8 mouse cellular contexts compared by ENCODE assay signal in the genomic region with DNA sequence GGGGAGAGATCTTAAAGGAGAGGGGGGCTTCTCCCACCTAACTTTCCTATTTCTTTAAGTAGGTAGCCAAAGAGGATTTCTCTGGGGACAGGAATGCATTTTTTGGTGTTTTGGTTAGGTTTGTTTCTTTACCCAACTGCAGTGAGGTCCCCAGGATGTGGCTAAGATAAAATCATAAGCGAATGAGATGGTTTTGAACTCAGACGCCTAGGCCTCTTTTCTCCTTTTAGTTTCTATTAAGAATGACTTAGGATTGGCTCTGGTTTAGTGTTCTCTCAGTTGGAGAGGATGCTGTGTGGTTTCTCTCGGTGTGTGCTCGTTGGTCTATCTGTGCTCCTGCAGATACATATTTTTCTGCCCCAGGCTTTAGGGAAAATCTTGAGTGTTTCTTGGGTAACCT. TPM values are rescaled to one million over a fixed set of nuclear protein-coding genes. Genes with fewer than 3 reads are reported as not detected.
A peak's percentile ranks its signal among the peaks of the same experiment; 100 is the strongest.
DNase-seq lines count a peak whose midpoint lies in the region; ATAC-seq and TF ChIP-seq lines count a peak whose summit lies in the region.

No protein-coding gene starts in this region.

- DNase-seq in heart, adult 8-10 months (ENCODE audit: low spot score) = no peak
- no peak for DNase-seq in forebrain, postnatal 0 days
- no peak for DNase-seq in frontal cortex, postnatal 14 days (ENCODE audit: low spot score in 2 of 2)
- no peak for DNase-seq in yolk sac, embryonic 10.5 days (ENCODE audit: low spot score)
- DNase-seq in urinary bladder, adult 2 months (ENCODE audit: low spot score) = no peak

- H3K4me3 ChIP-seq in heart, embryonic 14.5 days (ENCODE audit: control insufficient read depth in 1 of 2, insufficient read depth in 1 of 2, low read depth in 1 of 2, low read length in 2 of 2) = peak overlapping the region; percentile 70 to 83
- peak overlapping the region; percentile 89 for H3K4me3 ChIP-seq in forebrain, postnatal 0 days (ENCODE audit: low read depth, low read length)
- peak overlapping the region; percentile 98 for H3K4me3 ChIP-seq in megakaryocyte, embryonic 14.5 days (replicated peaks)

- ATAC-seq in heart, embryonic 14.5 days (ENCODE audit: insufficient number of reproducible peaks, insufficient read depth, low FRiP score, low read depth) = no peak
- peak; percentile 63 for ATAC-seq in CD4-positive, CD25-positive, alpha-beta regulatory T cell, adult 4 months
- ATAC-seq in forebrain, postnatal 0 days = no peak

- peak overlapping the region in 1 of 2 experiments; percentile 98; a peak in 3 of 4 replicates for H3K27ac ChIP-seq in heart, embryonic 14.5 days (replicated peaks in 1 of 2; ENCODE audit: control insufficient read depth in 1 of 2, insufficient read depth in 1 of 2, low read depth in 2 of 2, low read length in 2 of 2)
- 0 out of 2 replicates have a peak overlapping the region, but pooled peaks have one; percentile 97 for H3K27ac ChIP-seq in forebrain, postnatal 0 days (ENCODE audit: low read depth, low read length)

- no peak for TF ChIP-seq CTCF in forebrain, postnatal 0 days (IDR thresholded peaks at IDR 0.05; ENCODE audit: low read depth)

- 4% methylated on average over 4 of the region's 4 CpGs for WGBS in heart, embryonic 14.5 days
- WGBS in forebrain, postnatal 0 days = 10% methylated on average over 4 of the region's 4 CpGs

- peaks cover 3% of the 10 kb centered on the region; the same call in 1 of the 2 replicates for H3K36me3 ChIP-seq in heart, embryonic 14.5 days (ENCODE audit: control insufficient read depth, insufficient read depth, low read length)
- no peaks in the 10 kb centered on the region for H3K36me3 ChIP-seq in forebrain, postnatal 0 days (ENCODE audit: insufficient read depth)
- H3K36me3 ChIP-seq in megakaryocyte, embryonic 14.5 days (replicated peaks; ENCODE audit: low read length) = peaks cover 24% of the 10 kb centered on the region

- no peaks in the 10 kb centered on the region for H3K27me3 ChIP-seq in heart, embryonic 14.5 days (ENCODE audit: control insufficient read depth, insufficient read depth, low read length)
- no peaks in the 10 kb centered on the region for H3K27me3 ChIP-seq in forebrain, postnatal 0 days (ENCODE audit: insufficient read depth, low read length)
- peaks cover 2% of the 10 kb centered on the region for H3K27me3 ChIP-seq in megakaryocyte, embryonic 14.5 days (replicated peaks)

- peak overlapping the region; percentile 88 for H3K4me2 ChIP-seq in heart, embryonic 14.5 days (ENCODE audit: low read length)
- peak overlapping the region; percentile 56 for H3K4me2 ChIP-seq in forebrain, postnatal 0 days (ENCODE audit: low read depth)

- H3K9ac ChIP-seq in heart, embryonic 14.5 days (ENCODE audit: low read length) = peak overlapping the region; percentile 95
- H3K9ac ChIP-seq in forebrain, postnatal 0 days = peak overlapping the region; percentile 81

- H3K4me1 ChIP-seq in heart, embryonic 14.5 days (ENCODE audit: control insufficient read depth in 2 of 2, insufficient read depth in 2 of 2, low read length in 2 of 2) = peaks cover 9 to 45% of the 10 kb centered on the region in 2 experiments
- H3K4me1 ChIP-seq in forebrain, postnatal 0 days (ENCODE audit: insufficient read depth) = peaks cover 21% of the 10 kb centered on the region
- H3K4me1 ChIP-seq in megakaryocyte, embryonic 14.5 days = peaks cover 68% of the 10 kb centered on the region

- H3K9me3 ChIP-seq in heart, embryonic 14.5 days (ENCODE audit: control insufficient read depth, low read length) = no peaks in the 10 kb centered on the region
- no peaks in the 10 kb centered on the region for H3K9me3 ChIP-seq in forebrain, postnatal 0 days (ENCODE audit: low read length)
- H3K9me3 ChIP-seq in megakaryocyte, embryonic 14.5 days = no peaks in the 10 kb centered on the region

RNA-seq across cellular contexts. Expression of a gene that starts 1.3 kb away (rescaled TPM):
- polyA plus RNA-seq in heart, embryonic 14.5 days (2014; fragmentation: Nextera tagmentation; extraction: Ambion mirVana) = 19.5 and 23.3 TPM in 2 replicates
- total RNA-seq in heart, adult 8-10 months (2022) = 10 to 100 TPM; 75.9 to 93.5 (median 92.3) TPM
- 10 to 100 TPM; 22.8 to 29.2 TPM for polyA plus RNA-seq in CD4-positive, CD25-positive, alpha-beta regulatory T cell, adult 4 months (2017; shearing (Covaris generic))
- 45.5 and 57.6 TPM in 2 replicates for total RNA-seq in forebrain, postnatal 0 days (2014; rRNA removed)
- 21.4 and 31.0 TPM in 2 replicates for polyA plus RNA-seq in forebrain, postnatal 0 days (2015; fragmentation: Nextera tagmentation; extraction: Ambion mirVana)
- polyA plus RNA-seq in megakaryocyte, embryonic 14.5 days (2012; ENCODE audit: insufficient read depth, low replicate concordance) = 2.2 and 6.8 TPM in 2 replicates
- polyA plus RNA-seq in urinary bladder, adult 2 months (2012; rRNA removed) = 21.2 and 21.9 TPM in 2 replicates

RNA-seq across cellular contexts. Expression of a gene that starts 57.2 kb away (rescaled TPM):
- 24.6 and 30.3 TPM in 2 replicates for polyA plus RNA-seq in heart, embryonic 14.5 days (2014; fragmentation: Nextera tagmentation; extraction: Ambion mirVana)
- total RNA-seq in heart, adult 8-10 months (2022) = 10 to 100 TPM; 29.2 to 41.0 (median 37.3) TPM
- polyA plus RNA-seq in CD4-positive, CD25-positive, alpha-beta regulatory T cell, adult 4 months (2017; shearing (Covaris generic)) = 10 to 100 TPM; 22.6 to 24.4 TPM
- 3.8 and 4.0 TPM in 2 replicates for total RNA-seq in forebrain, postnatal 0 days (2014; rRNA removed)
- polyA plus RNA-seq in forebrain, postnatal 0 days (2015; fragmentation: Nextera tagmentation; extraction: Ambion mirVana) = 5.3 and 5.8 TPM in 2 replicates
- 2.0 and 21.6 TPM in 2 replicates for polyA plus RNA-seq in megakaryocyte, embryonic 14.5 days (2012; ENCODE audit: insufficient read depth, low replicate concordance)
- polyA plus RNA-seq in urinary bladder, adult 2 months (2012; rRNA removed) = 134 and 144 TPM in 2 replicates
